In genomic region chr7:4130686-4131452, GRCm38 (mm10) we compare ENCODE assay signal across 8 mouse cellular contexts. TPM values are rescaled to one million over a fixed set of nuclear protein-coding genes. Genes with fewer than 3 reads are reported as not detected.
DNase-seq lines count a peak whose midpoint lies in the region; ATAC-seq lines count a peak whose summit lies in the region.

No protein-coding gene starts in this region.

- no peak overlapping the region; the same call in 1 of the 2 replicates for H3K4me2 ChIP-seq in intestine, embryonic 14.5 days (ENCODE audit: low read length)
- no peak overlapping the region for H3K4me2 ChIP-seq in limb, embryonic 11.5 days (ENCODE audit: low read depth, severe bottlenecking)
- H3K4me2 ChIP-seq in midbrain, embryonic 13.5 days (replicated peaks): peak overlapping the region; percentile 6; the same call in 1 of the 2 replicates

- no peak overlapping the region for H3K9ac ChIP-seq in intestine, embryonic 14.5 days (ENCODE audit: low read length)
- H3K9ac ChIP-seq in limb, embryonic 11.5 days (ENCODE audit: low read length): no peak overlapping the region
- H3K9ac ChIP-seq in midbrain, embryonic 13.5 days (replicated peaks): peak overlapping the region; percentile 55

- H3K36me3 ChIP-seq in intestine, embryonic 14.5 days (ENCODE audit: control insufficient read depth, insufficient read depth, low read length): no peaks in the 10 kb centered on the region
- no peaks in the 10 kb centered on the region for H3K36me3 ChIP-seq in limb, embryonic 11.5 days (ENCODE audit: control insufficient read depth, insufficient read depth, low read length)
- H3K36me3 ChIP-seq in midbrain, embryonic 13.5 days: peaks cover 59% of the 10 kb centered on the region

- H3K4me3 ChIP-seq in intestine, embryonic 14.5 days (ENCODE audit: low read depth, low read length): no peak overlapping the region
- no peak overlapping the region for H3K4me3 ChIP-seq in limb, embryonic 11.5 days (ENCODE audit: low read depth, low read length)
- H3K4me3 ChIP-seq in midbrain, embryonic 13.5 days (replicated peaks): no peak overlapping the region

- peak; percentile 85 to 90 for DNase-seq in left cerebral cortex, adult 18-20 months (ENCODE audit: low spot score in 2 of 2)
- DNase-seq in left cerebral cortex, adult 11 months (ENCODE audit: low spot score): no peak
- DNase-seq in cerebellum, postnatal 14 days: peak; percentile 95 to 98
- DNase-seq in gastrocnemius, postnatal 10 days: peak; percentile 88
- peak; percentile 90 for DNase-seq in intestine, embryonic 14.5 days (ENCODE audit: low spot score)
- peak; percentile 90 for DNase-seq in limb, embryonic 11.5 days (ENCODE audit: low spot score)
- DNase-seq in spleen, postnatal 14 days (ENCODE audit: low spot score in 2 of 2): peak; percentile 56 to 79

- peak; percentile 41 for ATAC-seq in intestine, embryonic 14.5 days (replicated peaks; ENCODE audit: low FRiP score, low TSS enrichment, low read depth)
- ATAC-seq in limb, embryonic 11.5 days (ENCODE audit: insufficient number of reproducible peaks, low FRiP score, low TSS enrichment, low read depth): peak; percentile 37; the same call in 1 of the 2 replicates
- peak; percentile 75 for ATAC-seq in midbrain, embryonic 13.5 days

- H3K4me1 ChIP-seq in intestine, embryonic 14.5 days (replicated peaks; ENCODE audit: control insufficient read depth, insufficient read depth, low read length): 0 out of 2 replicates have a peak, but pooled peaks cover 2% of the 10 kb centered on the region
- 0 out of 2 replicates have a peak, but pooled peaks cover 2% of the 10 kb centered on the region for H3K4me1 ChIP-seq in limb, embryonic 11.5 days (ENCODE audit: control insufficient read depth, insufficient read depth, low read length)
- H3K4me1 ChIP-seq in midbrain, embryonic 13.5 days (replicated peaks): peaks cover 32% of the 10 kb centered on the region

- H3K9me3 ChIP-seq in intestine, embryonic 14.5 days (ENCODE audit: control insufficient read depth, low read length): no peaks in the 10 kb centered on the region
- no peaks in the 10 kb centered on the region for H3K9me3 ChIP-seq in limb, embryonic 11.5 days (ENCODE audit: control insufficient read depth, low read length)
- no peaks in the 10 kb centered on the region for H3K9me3 ChIP-seq in midbrain, embryonic 13.5 days

- H3K27ac ChIP-seq in intestine, embryonic 14.5 days (ENCODE audit: low read depth): no peak overlapping the region
- H3K27ac ChIP-seq in limb, embryonic 11.5 days (replicated peaks; ENCODE audit: low read depth, low read length): no peak overlapping the region
- peak overlapping the region; percentile 75 for H3K27ac ChIP-seq in midbrain, embryonic 13.5 days

- WGBS in intestine, embryonic 14.5 days: 38% methylated on average over 13 of the region's 13 CpGs
- WGBS in limb, embryonic 11.5 days: 50% methylated on average over 13 of the region's 13 CpGs
- WGBS in midbrain, embryonic 13.5 days: 40% methylated on average over 13 of the region's 13 CpGs

- no peaks in the 10 kb centered on the region for H3K27me3 ChIP-seq in intestine, embryonic 14.5 days (replicated peaks; ENCODE audit: control insufficient read depth, insufficient read depth, low read length)
- no peaks in the 10 kb centered on the region for H3K27me3 ChIP-seq in limb, embryonic 11.5 days (ENCODE audit: control insufficient read depth, insufficient read depth, low read length)
- no peaks in the 10 kb centered on the region for H3K27me3 ChIP-seq in midbrain, embryonic 13.5 days

RNA-seq across cellular contexts. Expression of gene Leng8, which starts 6.0 kb away (rescaled TPM):
- total RNA-seq in left cerebral cortex, adult 18-20 months (2021): 100 to 1,000 TPM; 125 to 149 TPM
- total RNA-seq in gastrocnemius, postnatal 10 days (2021): 10 to 100 TPM; 31.7 to 62.1 TPM
- polyA plus RNA-seq in intestine, embryonic 14.5 days (2014; fragmentation: Nextera tagmentation; extraction: Ambion mirVana): 48.2 and 51.4 TPM in 2 replicates
- 47.6 and 49.7 TPM in 2 replicates for polyA plus RNA-seq in limb, embryonic 11.5 days (2014; fragmentation: Nextera tagmentation; extraction: Ambion mirVana)
- polyA plus RNA-seq in midbrain, embryonic 13.5 days (2015; fragmentation: Nextera tagmentation; extraction: Ambion mirVana): 84.4 and 97.1 TPM in 2 replicates

RNA-seq across cellular contexts. Expression of gene Ttyh1, which starts 11.7 kb away (rescaled TPM):
- total RNA-seq in left cerebral cortex, adult 18-20 months (2021): 100 to 1,000 TPM; 597 TPM
- total RNA-seq in gastrocnemius, postnatal 10 days (2021): 1 to 10 TPM; 4.7 to 5.3 TPM
- 5.2 and 7.1 TPM in 2 replicates for polyA plus RNA-seq in intestine, embryonic 14.5 days (2014; fragmentation: Nextera tagmentation; extraction: Ambion mirVana)
- 1.4 and 1.5 TPM in 2 replicates for polyA plus RNA-seq in limb, embryonic 11.5 days (2014; fragmentation: Nextera tagmentation; extraction: Ambion mirVana)
- polyA plus RNA-seq in midbrain, embryonic 13.5 days (2015; fragmentation: Nextera tagmentation; extraction: Ambion mirVana): 106 and 124 TPM in 2 replicates

RNA-seq across cellular contexts. Expression of gene Leng9, which starts 19.3 kb away (rescaled TPM):
- total RNA-seq in left cerebral cortex, adult 18-20 months (2021): 1 to 10 TPM; 6.0 to 6.9 TPM
- 1 to 10 TPM; 2.3 to 3.2 TPM for total RNA-seq in gastrocnemius, postnatal 10 days (2021)
- polyA plus RNA-seq in intestine, embryonic 14.5 days (2014; fragmentation: Nextera tagmentation; extraction: Ambion mirVana): 2.4 and 2.7 TPM in 2 replicates
- 1.0 and 1.2 TPM in 2 replicates for polyA plus RNA-seq in limb, embryonic 11.5 days (2014; fragmentation: Nextera tagmentation; extraction: Ambion mirVana)
- polyA plus RNA-seq in midbrain, embryonic 13.5 days (2015; fragmentation: Nextera tagmentation; extraction: Ambion mirVana): 4.0 and 4.4 TPM in 2 replicates

RNA-seq across cellular contexts. Expression of gene Cdc42ep5, which starts 33.8 kb away (rescaled TPM):
- 1 to 10 TPM; 3.6 to 4.1 TPM for total RNA-seq in left cerebral cortex, adult 18-20 months (2021)
- total RNA-seq in gastrocnemius, postnatal 10 days (2021): 10 to 100 TPM; 10.2 to 12.4 TPM
- 58.5 and 62.4 TPM in 2 replicates for polyA plus RNA-seq in intestine, embryonic 14.5 days (2014; fragmentation: Nextera tagmentation; extraction: Ambion mirVana)
- polyA plus RNA-seq in limb, embryonic 11.5 days (2014; fragmentation: Nextera tagmentation; extraction: Ambion mirVana): 29.4 and 35.1 TPM in 2 replicates
- 5.1 and 5.2 TPM in 2 replicates for polyA plus RNA-seq in midbrain, embryonic 13.5 days (2015; fragmentation: Nextera tagmentation; extraction: Ambion mirVana)

Comparison
In these comparisons a context has a peak if more than half of its experiments do, and no peak if none do; other contexts are left out.
1. RNA of gene Ttyh1, which starts 11.7 kb away (polyA plus RNA-seq): 106 to 124 TPM in midbrain, embryonic 13.5 days; 5.2 to 7.1 TPM in intestine, embryonic 14.5 days and 1.4 to 1.5 TPM in limb, embryonic 11.5 days; every median in the first group is over 10 times any median in the second.
2. Peak in every context shown above with its lines, with median percentiles within 50 percentile points of each other: ATAC-seq.